Mouse (Mus musculus): Measurements from ENCODE around the gene Zfp599.

The Zfp599 gene

DNA sequence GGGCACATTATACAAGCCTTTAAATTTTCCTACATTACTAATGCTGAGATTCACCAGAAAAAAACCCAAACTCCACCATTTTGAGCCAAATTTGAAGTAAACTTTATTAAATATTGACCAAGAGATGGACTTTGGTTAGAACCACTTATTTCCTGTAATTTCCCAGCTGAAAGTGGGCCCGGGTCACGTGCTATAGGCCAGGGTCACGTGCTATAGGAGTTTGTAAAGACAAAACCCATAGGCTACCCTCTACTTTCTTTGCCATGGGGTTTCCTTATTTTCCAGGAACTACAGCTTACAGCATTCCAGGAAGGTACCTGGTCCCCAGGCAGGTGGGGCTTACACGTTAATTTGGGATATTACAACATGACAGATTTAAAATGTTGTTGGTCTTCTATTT, 35.6 kb downstream of the Zfp599 start:
- DNase-seq: no peak

DNA sequence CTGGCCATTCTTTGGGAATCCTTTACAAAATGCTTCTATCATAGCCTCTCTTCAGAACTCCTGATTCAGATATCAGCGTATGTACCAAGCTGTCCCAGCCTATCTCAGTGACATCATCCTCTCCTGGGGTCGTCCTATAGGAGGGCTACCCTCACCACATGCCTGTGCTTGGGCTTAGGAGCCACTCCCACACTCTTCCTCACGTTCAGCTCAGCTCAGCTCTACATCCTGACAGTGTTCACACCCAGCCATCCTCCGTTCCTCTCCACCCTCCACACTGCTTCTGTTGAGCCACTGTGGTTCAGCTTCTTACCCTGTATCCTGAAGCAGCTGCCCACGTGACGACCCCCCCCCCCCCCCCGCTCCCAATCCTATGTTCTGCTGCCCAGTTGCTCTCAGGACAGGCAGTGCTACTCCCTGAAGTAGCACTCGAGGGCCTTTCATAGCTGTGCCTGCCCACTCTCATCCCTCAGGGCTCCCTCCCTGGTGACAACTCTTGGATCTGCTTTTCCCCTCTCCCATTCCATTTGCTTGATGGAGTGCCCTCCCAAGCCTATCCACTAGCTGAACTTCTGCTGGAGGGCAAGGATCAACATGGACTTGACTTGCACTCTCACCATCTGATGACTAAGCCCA, 41.7 kb downstream of the Zfp599 start:
- DNase-seq: no peak

DNA sequence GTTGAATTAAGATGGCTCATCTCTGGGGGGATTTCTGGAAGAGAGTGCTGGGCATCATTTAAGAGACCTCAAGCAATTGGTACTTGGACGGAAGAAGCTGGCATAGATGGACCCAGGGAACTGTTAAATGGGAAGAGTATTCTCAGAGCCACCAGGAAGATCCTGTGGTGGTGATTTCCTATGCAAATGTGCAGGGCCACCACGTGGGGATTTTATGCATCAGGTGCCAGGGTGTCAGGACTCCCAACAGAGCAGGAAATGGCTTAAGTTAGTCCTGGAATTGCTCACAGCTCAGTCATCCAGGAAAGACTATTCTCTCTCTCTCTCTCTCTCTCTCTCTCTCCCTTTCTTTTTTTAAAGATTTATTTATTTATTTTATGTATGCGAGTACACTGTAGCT, 43.0 kb downstream of the Zfp599 start:
- DNase-seq: no peak

DNA sequence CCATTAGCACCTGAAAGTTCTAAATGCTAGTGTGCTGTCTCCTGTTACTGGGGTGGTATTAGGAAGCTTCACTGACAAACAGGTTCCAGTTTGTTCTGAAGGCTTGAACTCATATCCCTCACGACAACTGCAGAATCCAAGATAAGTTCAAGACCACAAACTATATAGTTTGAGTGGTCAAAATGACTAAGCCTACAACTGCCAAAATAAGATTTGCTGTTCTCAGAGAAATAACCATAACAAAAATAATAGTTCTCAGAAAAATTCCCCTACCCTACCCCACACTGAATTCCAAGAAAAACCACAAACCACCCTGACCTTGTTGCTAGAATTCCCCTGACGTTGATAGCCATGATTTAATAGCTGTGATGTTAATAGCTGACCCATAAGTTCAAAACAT, 45.1 kb downstream of the Zfp599 start:
- no peak for DNase-seq

DNA sequence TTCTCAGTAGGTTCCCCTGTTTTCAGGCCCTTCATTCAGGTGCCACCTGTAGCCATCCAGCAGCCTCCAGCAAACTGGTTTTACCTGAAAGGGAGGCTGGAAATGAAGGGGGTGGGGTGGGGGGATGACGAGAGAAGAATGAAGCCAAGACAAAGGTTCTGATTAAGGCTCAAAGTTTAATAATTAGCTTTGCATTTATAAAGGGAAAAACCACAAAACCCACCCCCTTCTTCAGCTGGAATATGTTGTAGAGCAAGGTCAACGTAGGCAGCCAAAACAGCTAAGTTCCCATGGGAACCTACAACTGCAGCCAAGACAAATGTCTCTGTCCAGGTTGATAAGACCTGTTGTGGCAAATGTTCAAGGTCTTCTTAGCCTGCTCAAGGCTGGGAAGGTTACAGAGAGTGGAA, 45.9 kb downstream of the Zfp599 start:
- no peak for DNase-seq

Data from cerebellum, postnatal 10 days (tissue).